Mouse (Mus musculus): ENCODE results near the gene Trmu. TPM values are rescaled to one million over a fixed set of nuclear protein-coding genes. Genes with fewer than 3 reads are reported as not detected.

The Trmu gene
- polyA plus RNA-seq, 1 experiment: not detected

- no peak overlapping the region for H3K27ac ChIP-seq (ENCODE audit: insufficient read depth, low read depth, low read length)
- WGBS: 61% methylated on average over 5 of the region's 5 CpGs
- TF ChIP-seq CTCF (IDR thresholded peaks at IDR 0.05; ENCODE audit: insufficient read depth, low read depth, low read length) (no peak), POLR2A (IDR thresholded peaks at IDR 0.05; ENCODE audit: insufficient read depth, low read depth, low read length) (no peak)
- H3K4me3 ChIP-seq (ENCODE audit: insufficient read depth, low read depth, low read length): no peak overlapping the region
- no peaks in the 10 kb centered on the region for H3K4me1 ChIP-seq (ENCODE audit: control insufficient read depth, insufficient read depth, low read length)
Measured at GRCm38 (mm10) chr15:85935627-85936049, 56.5 kb downstream of the Trmu start.

Other genes starting within 250 kb of the Trmu start
- not detected in 2 replicates for gene Ppara, start 144.3 kb upstream of the Trmu start, polyA plus RNA-seq (2012; ENCODE audit: insufficient read depth, insufficient read length, low replicate concordance, missing spikeins)
- not detected in 2 replicates for gene Cdpf1, start 67.6 kb upstream of the Trmu start, polyA plus RNA-seq (2012; ENCODE audit: insufficient read depth, insufficient read length, low replicate concordance, missing spikeins)
- not detected in 2 replicates for gene Pkdrej, start 57.6 kb upstream of the Trmu start, polyA plus RNA-seq (2012; ENCODE audit: insufficient read depth, insufficient read length, low replicate concordance, missing spikeins)
- not detected in 2 replicates for gene Ttc38, start 47.0 kb upstream of the Trmu start, polyA plus RNA-seq (2012; ENCODE audit: insufficient read depth, insufficient read length, low replicate concordance, missing spikeins)
- gene Gtse1, start 19.6 kb upstream of the Trmu start, polyA plus RNA-seq (2012; ENCODE audit: insufficient read depth, insufficient read length, low replicate concordance, missing spikeins): not detected in 2 replicates
- gene Celsr1, start 154.5 kb downstream of the Trmu start, polyA plus RNA-seq (2012; ENCODE audit: insufficient read depth, insufficient read length, low replicate concordance, missing spikeins): not detected in 2 replicates
- not detected in 2 replicates for gene Gramd4, start 178.4 kb downstream of the Trmu start, polyA plus RNA-seq (2012; ENCODE audit: insufficient read depth, insufficient read length, low replicate concordance, missing spikeins)